Mouse (Mus musculus): Measurements from ENCODE around the gene Id1. TPM values are rescaled to one million over a fixed set of nuclear protein-coding genes. Genes with fewer than 3 reads are reported as not detected.

Id1 gene
- total RNA-seq, 2 experiments from 2014 or later = 19.6 to 22.4 TPM

DNA sequence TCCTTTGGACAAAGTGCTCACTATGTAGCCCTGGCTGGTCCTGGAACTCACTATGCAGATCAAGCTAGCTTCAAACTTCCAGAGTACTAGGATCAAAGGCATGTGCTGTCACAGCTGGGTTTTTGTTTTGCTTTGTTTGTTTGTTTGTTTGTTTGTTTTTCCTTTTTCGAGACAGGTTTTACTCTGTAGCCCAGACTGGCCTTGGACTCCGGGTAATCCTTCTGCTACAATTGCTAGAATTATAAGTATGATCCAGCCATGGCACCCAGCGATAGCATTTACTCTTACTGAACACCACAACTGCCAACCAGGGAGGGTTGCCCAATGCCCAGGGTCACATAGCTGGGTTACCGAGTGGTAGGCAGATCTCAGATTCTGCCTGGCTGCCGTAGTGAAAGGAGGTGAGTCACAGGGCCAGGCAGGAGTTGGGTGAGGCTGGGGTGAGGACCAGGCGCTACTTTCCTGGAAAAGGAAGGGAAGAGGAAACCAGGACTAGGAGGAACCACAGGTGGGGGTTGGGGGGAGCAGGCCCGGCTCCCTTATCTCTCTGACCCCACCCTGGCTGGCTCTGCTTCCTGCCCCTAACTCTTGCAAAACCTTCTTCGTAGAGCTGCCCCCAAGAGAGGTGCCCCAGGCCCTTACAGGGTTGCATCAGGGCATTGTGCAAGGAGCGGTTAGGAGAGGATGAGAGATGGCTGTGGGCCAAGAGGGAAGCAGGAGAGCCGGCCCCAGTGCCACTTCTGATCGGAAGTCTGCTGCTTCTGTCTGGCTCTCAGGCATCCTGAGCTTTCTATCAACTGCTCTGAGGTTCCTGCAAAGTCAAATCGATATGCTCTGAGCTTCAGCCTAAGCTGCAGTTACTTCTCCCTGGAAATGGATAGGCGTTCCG lies 5.3 kb downstream of the Id1 start:
- no peak for DNase-seq (ENCODE audit: extremely low spot score in 1 of 2, low spot score in 1 of 2)

DNA sequence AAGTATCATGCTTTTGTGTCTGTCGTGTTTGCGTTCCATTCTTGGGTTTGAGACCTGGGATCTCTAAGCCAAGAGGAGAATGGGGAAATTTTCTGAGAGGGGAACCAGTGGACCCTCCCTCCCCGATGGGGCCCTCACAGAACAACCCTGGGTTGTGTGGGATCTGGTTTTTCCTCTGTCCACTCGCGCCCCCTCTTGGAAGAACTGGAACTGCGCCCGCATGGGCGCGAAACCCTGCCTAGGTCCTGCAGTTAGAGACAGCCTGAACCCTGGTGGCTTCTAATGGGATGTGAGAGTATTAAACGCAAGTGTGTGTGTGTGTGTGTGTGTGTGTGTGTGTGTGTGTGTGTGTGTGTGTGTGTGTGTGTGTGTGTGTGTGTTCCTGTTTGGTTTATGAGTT lies 6.4 kb downstream of the Id1 start:
- DNase-seq (ENCODE audit: extremely low spot score in 1 of 2, low spot score in 1 of 2) = peak in 1 of 2 experiments; percentile 58

DNA sequence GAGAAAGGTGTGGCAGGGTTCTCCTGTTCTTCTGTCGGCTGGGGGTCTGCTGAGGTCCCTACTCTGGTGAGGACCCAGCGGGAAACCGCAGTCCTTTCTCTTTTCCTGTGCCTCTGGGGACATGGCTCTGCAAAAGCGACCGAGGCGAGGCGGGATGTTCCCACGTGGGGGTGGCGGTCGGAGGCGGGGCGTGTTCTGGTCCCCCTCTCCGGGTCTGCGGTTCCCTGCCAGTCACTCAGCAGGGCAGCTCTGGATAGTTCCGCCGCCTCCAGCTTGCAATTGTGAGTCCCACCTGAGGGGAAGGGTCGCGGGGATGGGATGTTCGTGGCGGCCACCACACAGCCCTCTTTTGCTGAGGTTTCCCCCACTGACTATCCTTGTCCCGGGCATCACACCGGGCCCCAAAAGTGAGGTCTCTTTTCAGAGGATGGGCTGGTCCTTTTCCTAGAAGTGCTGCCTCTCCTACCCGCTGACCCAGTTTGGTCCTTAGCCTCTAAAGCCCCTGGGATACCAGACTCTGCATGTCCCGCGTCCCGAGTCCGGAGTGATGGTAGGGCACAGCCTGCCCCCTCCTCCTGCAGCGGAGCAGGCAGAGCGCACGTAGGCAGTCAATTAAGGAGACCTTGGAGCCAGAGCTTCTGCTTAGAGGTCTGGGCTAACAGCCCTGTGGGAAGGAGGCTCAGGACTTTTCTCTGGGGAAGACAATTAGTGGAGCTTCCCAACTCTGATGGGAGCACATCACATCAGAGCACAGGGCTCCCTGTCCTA lies 18.1 kb downstream of the Id1 start, which contains the start of gene Cox4i2:
Gene Cox4i2 (plus strand): TSS at position 230 of the 768 bp plus-strand sequence.
- DNase-seq (ENCODE audit: extremely low spot score in 1 of 2, low spot score in 1 of 2) = no peak

DNA sequence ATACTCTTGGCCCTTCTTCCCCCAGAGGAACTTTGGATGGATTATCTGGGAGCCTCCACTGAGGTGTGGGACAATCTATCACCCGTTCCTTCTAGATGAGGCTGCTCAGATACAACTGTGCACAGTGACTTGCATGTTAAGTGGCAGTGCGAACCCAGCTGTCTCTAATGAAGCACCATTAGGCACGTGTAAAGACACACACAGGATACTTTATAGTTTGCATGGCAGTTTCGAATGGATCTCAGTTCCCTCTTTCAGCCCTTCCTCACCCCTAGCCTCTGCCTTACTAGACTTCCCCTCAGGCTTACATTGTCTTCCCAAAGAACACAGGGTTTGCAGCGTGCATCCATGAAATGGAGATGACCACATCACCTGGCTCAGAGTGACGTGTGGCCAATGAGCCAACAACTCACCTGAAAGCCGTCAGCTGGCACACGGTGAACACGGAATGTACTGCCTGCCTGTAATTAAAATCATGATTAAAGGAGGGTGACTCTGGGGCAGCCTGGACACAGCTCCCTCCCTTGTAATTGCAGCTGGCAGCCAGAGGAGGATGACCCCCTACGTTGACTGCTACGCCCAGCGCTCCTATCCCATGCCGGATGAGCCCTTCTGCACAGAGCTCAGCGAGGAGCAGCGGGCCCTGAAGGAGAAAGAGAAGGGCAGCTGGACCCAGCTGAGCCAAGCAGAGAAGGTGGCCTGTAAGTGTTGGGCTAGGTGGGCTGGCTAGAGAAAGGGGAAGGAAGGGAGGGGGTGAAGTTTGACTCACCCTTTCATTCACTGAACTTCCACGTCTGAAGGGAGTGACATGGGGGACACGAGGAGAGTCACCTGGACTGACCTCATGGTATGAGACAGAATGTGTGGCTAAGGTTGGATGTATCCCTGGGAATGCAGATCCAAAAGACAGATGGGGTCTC lies 20.7 kb downstream of the Id1 start:
- DNase-seq (ENCODE audit: extremely low spot score in 1 of 2, low spot score in 1 of 2) = no peak

DNA sequence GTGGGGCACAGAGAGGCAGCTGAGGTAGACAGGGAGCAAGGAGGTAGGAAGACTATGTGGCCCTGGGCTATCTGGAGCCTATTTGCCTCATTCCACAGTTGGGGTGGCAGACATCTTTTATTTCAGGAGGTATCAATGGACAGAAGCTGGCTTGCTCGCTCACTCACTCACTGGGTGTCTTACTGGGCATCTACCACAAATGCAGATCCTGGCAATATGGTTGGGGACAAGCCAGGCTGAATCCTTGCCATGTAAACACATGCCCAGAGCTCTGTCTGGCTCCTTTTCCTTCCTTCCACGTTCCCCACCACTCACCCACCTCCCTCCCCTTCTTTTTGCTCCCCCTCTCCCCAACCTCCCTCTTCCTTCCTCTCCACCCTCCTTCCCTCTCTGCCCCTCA lies 21.4 kb downstream of the Id1 start:
- DNase-seq (ENCODE audit: extremely low spot score in 1 of 2, low spot score in 1 of 2) = no peak

DNA sequence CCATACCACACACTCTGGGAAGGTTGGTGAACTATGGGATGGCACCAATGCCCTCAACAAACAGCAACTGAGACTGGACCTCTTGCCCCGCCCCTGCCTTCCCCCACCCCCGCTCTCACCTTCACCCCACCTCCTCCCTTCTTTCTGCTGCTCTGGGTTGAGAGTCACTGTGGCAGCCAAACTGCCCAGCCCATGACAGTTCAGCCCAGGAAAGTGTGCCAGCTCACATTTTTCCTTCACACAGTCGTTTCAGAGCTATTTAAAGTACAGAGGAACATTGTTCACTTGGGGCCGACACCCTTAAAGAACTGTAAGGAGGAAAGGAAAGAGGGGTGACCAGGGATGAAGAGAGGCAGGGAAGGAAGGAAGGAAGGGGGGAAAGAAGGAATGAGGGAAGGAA lies 22.3 kb downstream of the Id1 start:
- DNase-seq (ENCODE audit: extremely low spot score in 1 of 2, low spot score in 1 of 2) = no peak

DNA sequence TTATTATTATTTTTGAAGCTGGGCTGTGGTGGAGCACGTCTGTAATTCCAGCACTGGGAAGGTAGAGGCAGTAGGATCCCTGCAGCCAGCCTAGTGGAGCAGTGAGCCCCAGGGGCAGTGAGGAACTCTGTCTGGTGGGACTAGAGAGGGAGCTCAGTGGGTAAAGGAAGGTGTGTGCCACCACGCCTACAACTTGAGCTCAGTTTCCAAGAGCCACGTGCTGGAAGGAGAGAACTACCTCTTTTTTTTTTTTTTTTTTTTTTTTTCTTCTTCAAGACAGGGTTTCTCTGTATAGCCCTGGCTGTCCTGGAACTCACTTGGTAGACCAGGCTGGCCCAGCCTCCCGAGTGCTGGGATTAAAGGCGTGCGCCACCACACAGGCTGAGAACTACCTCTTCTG lies 27.3 kb downstream of the Id1 start:
- DNase-seq (ENCODE audit: extremely low spot score in 1 of 2, low spot score in 1 of 2) = no peak

DNA sequence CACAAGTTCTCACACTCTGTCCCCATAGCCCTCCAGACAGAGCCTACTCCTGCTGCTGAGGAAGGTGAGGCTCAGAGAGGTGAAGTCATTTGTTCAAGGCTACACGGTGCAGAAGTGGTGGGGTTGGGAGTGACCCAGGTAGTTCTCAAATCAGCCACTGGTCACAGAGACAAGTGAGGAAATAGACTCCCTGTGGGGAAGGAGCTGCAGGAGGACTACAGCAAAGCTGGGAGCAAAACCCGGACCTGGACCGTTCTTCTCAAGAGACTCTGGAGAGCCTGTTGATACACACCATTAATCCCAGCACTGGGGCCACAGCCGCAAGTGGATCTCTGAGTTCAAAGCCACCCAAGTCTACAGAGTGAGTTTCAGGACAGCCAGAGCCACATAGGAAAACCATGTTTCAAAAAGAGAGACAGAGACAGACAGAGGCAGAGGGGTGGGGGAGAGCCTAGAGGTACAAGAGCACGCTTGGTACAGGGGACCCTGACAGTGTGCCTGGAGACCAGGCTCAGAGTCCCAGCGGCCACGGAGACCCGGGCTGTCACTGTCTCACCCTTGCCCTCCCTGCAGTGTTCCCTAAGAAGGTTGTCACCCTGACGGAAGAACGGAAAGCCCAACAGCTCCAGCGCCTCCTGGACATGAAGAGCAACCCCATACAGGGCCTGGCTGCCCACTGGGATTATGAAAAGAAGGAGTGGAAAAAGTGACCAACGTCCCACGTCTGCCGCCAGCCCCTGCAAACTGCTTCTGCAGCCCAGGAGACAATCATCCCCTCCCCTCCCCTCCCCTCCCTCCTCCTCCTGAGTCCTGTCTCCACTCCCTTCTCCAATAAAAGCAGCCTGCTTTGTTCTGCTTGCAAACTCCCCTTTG lies 28.4 kb downstream of the Id1 start:
- no peak for DNase-seq (ENCODE audit: extremely low spot score in 1 of 2, low spot score in 1 of 2)

DNA sequence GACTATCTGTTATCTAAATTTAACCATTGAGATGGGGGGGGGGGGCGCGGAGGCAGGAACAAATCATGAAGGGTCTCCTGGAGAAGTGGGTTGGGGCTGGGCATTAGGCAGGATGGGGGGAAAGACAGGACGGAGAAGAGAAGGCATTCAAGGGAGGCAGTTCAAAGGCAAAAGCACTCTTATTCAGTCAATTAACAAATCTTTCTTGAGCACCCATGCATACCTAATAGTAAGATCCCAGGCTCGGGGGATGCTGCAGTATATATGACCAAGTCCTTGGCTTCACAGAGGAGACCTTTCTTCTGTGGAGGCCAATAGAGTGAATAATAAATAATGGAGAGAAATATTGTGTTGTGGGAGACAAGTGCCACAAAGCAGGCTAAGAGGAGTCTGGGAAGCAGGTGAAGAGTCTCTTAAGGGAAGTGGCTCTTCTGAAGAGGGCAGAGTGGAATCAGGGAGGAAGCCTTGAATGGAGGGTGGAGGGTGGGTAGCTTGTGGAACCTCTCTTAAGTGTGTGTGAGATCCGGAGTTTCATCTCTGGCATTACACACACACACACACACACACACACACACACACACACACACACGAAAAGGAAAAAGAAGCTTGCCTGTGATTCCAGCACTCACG lies 29.1 kb downstream of the Id1 start:
- DNase-seq (ENCODE audit: extremely low spot score in 1 of 2, low spot score in 1 of 2) = no peak

DNA sequence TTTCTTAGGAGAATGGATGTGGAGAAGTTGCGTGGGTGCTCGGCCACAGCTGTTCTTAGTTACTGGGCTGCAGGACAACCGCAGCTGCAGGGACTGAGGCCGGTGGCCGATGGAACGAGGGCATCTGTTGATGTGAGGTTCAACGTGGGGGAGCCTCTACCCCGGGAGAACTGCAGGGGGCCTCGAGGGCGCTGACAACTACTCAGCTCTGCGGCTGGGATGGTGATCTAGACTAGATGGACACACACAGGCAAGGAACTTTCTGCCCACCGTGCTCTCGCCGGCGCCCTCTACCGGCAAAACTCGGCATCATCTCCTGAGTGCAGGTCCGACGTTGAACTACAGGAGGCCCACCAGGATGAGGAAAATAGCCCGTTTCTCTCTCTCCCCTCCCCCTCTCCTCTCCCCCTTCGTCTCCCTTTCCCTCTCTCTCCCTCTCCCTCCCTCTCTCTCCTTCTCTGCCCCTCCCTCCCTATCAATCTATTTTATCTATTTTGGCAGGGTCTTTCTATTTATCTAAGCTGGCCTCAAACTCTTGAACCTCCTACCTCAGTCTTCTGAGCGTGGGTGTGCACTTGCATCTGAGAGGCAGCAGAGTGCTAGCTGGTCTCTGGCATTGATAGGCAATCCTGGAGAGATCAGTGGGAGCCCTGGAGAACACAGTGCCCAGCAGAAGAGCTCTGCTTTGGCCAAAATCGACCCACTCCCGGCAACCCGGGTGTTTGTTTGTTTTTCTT lies 30.5 kb downstream of the Id1 start:
- DNase-seq (ENCODE audit: extremely low spot score in 1 of 2, low spot score in 1 of 2) = peak; percentile 84 to 98

DNA sequence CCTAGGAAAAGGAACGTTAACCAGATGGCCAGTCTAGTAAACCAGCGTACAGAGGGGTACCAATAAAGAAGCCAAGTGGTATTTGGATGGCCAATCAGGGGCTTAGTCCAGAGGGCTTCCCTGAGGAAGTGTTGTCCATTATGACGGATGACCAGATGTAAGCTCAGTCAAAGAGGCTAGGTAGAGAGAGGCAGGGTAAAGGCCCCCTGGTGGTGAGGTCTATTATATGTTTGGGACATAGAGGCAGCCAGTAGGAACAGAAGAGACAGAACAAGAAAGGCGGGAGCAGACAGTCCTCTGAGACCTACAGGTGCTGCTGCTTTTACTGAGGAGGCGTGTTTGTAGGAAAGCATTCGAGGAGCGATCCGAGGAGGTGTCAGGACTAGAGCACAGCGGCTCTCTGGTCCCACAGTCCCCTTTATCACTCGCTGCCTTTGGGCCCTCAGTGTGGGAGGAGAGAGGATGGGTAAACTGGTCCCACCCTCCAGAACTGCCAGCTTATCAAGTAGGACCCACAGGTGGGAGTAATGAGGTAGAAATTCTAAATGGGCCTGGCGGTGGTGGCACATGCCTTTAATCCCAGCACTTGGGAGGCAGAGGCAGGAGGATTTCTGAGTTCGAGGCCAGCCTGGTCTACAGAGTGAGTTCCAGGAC lies 31.7 kb downstream of the Id1 start:
- DNase-seq (ENCODE audit: extremely low spot score in 1 of 2, low spot score in 1 of 2) = no peak

DNA sequence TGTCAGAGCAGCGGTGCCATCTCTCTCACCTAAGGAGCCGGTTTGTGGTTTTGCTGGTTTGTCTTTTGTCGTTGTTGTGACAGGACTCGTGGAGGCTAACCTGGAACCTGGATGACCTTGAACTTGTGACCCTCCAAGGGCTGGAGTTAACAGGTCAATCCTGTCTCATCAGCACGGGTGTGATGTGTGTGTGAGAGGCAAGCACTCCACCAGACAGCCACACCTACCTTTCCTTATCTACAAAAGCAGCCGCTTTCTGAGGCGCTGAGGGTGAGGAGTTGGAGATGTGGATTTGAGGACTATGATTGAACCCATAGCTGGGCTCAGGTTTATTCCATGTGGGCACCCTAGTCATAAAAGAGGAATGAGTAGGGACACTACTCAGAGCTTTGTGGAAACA lies 33.6 kb downstream of the Id1 start:
- no peak for DNase-seq (ENCODE audit: extremely low spot score in 1 of 2, low spot score in 1 of 2)

DNA sequence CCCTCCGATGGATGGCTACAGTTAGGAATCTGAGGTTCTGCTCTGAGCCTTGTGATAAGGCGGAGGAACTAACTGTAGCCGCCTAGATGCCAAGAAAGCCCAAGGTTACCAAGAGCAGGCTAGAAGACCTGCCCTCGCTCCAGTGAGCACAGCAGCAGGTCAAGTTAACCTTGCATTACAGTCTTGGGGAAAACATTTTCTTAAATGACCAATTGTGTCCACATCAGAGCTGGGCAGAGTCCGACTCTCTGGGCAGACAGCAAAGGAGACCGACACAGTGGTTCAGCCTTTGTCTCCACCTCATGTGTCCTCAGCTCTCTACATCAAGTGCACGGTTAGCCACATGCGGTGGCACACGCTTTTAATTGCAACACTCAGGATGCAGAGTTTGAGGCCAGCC lies 35.5 kb downstream of the Id1 start:
- DNase-seq (ENCODE audit: extremely low spot score in 1 of 2, low spot score in 1 of 2) = no peak

DNA sequence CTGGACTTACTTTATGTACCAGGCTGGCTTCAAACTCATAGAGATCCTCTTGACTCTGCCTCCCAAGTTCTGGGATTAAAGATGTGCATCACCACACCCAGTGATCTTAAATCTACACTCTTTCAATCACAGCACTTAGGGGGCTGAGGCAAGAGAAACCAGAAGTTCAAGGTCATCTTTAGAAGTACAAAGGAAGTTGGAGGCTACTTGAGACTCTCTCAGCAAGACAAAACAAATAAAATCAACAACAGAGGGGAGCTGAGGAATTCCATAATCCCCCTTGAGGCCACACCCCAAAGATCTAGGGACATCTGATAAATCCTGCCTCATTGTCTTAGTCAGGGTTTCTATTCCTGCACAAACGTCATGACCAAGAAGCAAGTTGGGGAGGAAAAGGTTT lies 36.2 kb downstream of the Id1 start:
- DNase-seq (ENCODE audit: extremely low spot score in 1 of 2, low spot score in 1 of 2) = no peak

DNA sequence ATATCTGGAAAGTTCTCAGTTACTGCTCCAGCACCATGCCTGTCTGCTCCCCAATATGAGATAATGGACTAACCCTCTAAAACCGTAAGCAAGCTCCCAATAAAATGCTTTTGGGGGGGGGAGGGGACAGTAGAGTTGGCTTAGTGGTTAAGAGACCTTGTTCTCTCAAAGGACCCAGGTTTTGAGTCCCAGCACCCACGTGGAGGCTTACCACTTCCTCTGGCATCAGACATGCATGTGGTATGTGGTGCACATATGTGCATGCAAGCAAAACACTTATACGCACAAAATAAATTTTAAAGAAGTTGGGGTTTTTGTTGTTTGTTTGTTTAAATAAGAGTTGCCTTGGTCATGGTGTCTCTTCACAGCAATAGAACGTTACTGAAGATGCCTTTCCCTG lies 39.3 kb downstream of the Id1 start:
- DNase-seq (ENCODE audit: extremely low spot score in 1 of 2, low spot score in 1 of 2) = no peak

DNA sequence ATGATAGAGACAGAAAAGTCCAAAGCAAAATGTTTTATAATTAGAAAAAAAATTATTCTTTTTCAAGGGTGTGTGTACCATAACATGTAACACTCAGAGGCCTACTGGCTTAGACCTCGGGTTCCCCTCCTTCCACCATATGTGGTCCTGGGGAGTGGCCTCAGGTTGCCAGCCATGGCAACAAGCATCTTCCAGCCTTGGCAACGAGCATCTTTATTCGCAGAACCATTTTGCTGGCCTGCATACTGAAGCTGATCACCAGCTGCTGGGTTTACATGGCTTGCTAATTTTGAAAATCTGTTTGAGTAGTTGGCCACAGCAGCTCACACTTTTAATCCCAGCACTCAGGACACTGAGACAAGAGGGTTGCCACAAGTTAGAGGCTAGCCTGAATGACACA lies 40.0 kb downstream of the Id1 start:
- DNase-seq (ENCODE audit: extremely low spot score in 1 of 2, low spot score in 1 of 2) = no peak

DNA sequence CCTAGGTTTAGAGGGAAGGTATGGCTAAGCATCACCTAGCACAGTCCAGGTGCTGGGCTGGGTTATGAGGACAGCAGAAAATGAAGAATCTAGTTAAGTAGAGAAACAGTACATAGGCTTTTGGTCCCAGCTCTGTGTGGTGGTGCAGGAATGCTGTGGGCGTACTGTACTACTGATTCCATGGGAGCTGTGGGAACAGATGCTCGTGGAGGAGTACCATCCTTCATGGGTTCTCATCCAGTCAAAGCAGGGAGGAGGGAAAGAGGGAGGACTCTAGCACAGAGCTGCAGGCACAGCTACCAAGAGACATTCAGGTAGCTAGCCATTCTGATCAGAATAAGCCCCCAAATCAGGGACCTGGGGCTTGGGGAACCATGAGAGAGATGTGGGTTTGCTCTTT lies 40.4 kb downstream of the Id1 start:
- DNase-seq (ENCODE audit: extremely low spot score in 1 of 2, low spot score in 1 of 2) = peak; percentile 37 to 38

DNA sequence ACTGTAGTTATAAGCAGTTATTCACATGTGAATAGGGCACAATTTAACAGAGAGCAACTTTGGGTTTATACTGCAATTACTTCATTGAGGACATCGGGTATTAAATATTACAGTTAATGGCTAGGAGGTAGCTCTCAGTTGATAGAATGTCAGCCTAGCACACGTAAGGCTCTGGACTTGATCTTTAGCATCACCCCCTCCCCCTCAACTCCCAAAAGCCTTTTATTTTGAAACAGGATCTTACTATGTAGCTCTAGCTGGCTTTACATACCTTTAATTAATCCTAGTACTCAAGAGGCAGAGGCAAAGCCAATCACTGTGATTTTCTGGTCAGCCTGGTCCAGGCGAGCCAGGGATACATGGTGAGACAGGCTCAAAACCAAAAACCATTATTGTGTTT lies 41.0 kb downstream of the Id1 start:
- DNase-seq (ENCODE audit: extremely low spot score in 1 of 2, low spot score in 1 of 2) = no peak

Measured in layer of hippocampus, postnatal 25 days (tissue).